Mouse (Mus musculus): ENCODE results near the gene Mmp15. TPM values are rescaled to one million over a fixed set of nuclear protein-coding genes. Genes with fewer than 3 reads are reported as not detected.

The Mmp15 gene
- total RNA-seq, 2 experiments from 2014 or later, result 13.8 to 17.0 TPM

DNA sequence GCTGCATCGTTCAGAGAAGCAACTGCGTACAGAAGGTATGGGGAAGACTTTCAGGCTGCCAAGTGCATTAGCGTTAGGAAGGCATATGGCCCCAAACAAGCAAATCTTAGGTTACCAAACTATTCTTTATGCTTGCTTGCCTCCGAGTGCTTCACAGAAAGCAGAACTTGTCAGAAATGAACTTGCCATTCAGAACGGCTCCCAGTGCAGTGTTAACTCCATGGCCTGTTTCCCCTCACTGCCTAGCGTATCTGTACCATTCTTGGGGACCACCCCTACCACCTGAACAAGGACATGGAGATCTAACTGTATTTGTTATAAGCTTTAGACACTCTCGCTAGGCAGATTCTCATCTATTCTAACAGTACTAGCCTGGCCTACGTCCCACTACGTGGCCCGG, 35.2 kb downstream of the Mmp15 start:
- H3K27ac ChIP-seq, result no peak overlapping the region
- TF ChIP-seq CTCF (IDR thresholded peaks at IDR 0.05), result no peak
- DNase-seq, result no peak

DNA sequence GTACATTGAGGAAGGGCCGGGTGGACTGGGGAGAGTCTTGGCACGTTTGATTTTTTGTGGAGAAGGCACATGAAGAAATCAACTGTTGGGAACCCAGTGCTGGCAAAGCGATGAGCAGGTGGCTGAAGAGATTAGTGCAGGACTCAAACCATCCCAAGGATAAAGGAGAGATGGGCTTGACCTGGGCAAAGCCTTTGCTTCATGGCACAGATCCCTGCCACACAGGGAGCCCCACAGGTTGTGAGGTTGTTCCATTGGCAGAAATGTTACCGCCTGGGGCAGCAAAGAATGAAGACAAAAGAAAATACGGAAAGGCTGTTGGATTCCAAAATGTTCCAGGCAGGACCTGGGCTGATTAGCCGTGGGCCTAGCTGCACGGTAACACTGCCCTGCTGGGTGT, 35.9 kb downstream of the Mmp15 start:
- no peak overlapping the region for H3K4me3 ChIP-seq
- intact Hi-C loops (cut with DNase I), result no loop called here
- TF ChIP-seq CTCF (IDR thresholded peaks at IDR 0.05), result no peak
- H3K27ac ChIP-seq, result no peak overlapping the region
- no peak for DNase-seq

More for the DNA sequence above, 35.2 kb downstream of the Mmp15 start:
- H3K4me3 ChIP-seq, result no peak overlapping the region
- intact Hi-C loops (cut with DNase I), result no loop called here

DNA sequence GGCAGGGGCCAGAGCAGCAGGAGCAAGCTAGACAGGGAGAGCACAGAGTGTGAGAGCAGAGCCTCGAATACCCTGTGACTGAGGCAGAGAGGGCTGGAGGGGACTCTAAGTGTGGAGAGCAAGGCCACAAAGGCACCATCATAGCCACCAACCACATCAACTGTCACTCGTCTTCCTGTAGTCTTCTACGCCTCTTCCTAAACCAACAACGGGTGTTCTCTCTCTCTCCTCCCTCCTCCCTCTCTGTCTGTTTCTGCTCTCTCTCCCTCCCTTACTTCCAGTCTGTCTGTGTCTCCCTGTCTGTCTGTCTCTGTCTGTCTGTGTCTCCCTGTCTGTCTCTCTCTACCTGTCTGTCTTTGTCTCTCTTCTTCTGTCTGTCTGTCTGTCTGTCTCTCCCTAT, 38.2 kb downstream of the Mmp15 start:
- DNase-seq, result no peak
- H3K27ac ChIP-seq, result no peak overlapping the region
- H3K4me3 ChIP-seq, result no peak overlapping the region
- intact Hi-C loops (cut with DNase I), result no loop called here
- no peak for TF ChIP-seq CTCF (IDR thresholded peaks at IDR 0.05)

DNA sequence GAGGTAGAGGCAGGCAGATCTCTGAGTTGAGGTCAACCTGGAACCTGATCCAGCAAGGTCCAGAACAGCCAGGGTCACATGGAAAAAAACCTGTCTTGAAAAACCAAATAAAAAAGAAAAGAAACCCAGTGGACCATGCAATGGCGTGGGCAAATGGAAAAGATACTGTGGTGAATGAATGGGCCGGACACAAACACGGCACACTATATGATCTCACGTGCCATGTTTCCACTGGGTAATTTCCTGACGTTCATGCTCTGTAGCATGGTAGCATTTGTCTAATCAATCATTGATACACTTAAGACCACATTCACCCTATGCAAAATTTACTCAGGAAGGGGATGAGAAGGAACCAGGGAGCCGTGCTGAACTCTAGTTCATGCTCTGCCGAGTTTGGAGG, 39.0 kb downstream of the Mmp15 start:
- H3K27ac ChIP-seq, result no peak overlapping the region
- intact Hi-C loops (cut with DNase I), result no loop called here
- TF ChIP-seq CTCF (IDR thresholded peaks at IDR 0.05), result no peak
- DNase-seq, result no peak
- H3K4me3 ChIP-seq, result no peak overlapping the region

DNA sequence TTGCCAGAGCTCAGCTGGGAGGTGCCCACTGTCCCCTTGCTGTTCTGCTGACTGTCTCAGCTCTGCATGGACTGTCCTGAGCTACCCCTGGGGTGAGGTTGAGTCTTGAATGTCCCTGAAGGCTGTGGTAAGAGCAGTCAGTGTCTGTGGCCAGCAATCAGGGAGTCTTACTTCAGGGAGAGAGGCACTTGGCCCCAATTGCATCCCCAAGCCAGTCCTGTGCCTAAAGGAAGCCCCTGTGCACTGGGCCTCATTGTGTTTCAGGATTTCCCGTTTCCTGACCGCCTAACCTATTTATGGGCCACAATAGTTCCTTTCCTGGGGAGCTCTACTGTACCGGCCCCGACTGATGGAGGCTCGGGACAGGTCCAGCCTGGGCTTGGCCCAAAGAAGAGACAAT, 40.5 kb downstream of the Mmp15 start:
- intact Hi-C loops (cut with DNase I), result no loop called here
- Histone ChIP-seq H3K27ac (peak overlapping the region; percentile 78), H3K4me3 (0 out of 2 replicates have a peak overlapping the region, but pooled peaks have one; percentile 17)
- no peak for TF ChIP-seq CTCF (IDR thresholded peaks at IDR 0.05)
- no peak for DNase-seq

DNA sequence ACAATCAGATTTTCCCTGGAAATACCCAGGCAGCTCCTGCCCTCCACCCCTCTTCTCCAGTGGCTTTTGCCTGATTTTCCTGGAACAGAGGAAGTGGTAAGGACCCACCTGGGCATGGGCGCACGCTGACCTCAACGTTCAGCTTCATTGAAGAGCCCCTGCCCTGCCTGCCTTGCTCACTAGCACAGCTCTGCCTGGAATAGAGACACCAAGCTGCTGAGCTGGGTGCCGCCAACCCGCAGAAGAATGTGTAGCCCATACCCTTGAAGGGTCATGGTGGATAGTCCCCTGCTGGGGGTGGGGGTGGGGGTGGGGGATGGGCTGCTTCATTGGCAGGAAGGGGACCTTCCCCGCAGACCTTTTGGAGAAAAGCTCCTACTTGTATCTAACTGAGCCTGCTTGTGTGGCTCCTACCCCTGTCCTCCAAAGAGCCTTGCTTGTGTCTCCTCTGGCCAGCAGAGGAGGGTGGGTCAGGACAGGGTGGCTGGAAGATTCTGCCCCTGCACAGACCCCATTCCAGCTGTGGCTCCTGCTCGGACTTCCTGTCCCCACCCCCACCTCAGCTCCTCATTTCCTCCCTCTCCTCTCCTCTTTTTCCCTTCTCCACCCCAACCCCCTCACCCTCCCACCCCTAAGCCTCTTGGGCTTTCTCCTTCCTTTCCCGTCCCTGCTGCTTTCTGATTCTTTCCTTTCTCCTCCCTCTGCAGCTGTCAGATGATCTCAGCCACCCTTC, 43.3 kb downstream of the Mmp15 start:
- H3K27ac ChIP-seq, result peak overlapping the region; percentile 53
- no peak overlapping the region for H3K4me3 ChIP-seq
- no peak for TF ChIP-seq CTCF (IDR thresholded peaks at IDR 0.05)
- intact Hi-C loops (cut with DNase I), result no loop called here
- no peak for DNase-seq

DNA sequence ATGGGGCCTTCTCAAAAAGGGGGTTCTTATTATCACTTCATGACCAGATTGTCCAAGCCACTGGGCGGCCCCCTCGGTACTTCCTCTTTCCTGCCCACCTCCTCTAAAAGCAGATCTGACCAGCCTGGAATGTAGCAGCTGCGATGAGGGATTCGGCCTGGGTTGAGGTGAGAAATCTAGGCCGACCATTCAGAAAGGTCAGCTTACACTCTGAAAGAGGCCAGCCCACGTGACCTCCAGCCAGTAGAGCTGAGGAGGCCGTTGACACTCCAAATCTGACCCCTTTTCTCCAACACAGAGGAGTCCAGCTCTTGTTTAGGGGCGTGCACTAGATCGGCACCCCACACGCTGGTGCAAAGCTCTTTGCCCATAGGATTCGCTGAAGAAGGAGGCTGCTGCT, 44.7 kb downstream of the Mmp15 start:
- intact Hi-C loops (cut with DNase I), result no loop called here
- peak overlapping the region; percentile 61 for H3K27ac ChIP-seq

DNA sequence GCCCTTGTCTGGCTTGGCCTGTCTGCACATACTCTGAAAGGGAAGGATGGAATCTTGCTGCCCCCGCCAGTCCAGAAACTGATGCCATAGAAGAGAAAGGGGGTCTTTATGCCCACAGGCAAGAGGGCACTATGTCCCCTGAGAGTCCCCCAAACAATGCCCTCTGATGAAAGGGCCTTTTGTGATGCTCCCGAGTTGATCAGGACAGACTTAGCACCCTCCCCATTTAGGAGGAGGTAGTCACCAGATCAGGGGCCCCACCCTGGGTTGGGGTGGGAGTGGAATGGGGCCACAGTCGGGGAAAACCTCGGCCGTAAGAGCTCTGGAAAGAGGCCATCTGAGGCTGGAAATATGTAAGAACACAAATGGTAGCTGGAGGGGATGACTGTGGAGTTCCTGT, 45.1 kb downstream of the Mmp15 start:
- no peak for DNase-seq
- Histone ChIP-seq H3K27ac (peak overlapping the region; percentile 61), H3K4me3 (no peak overlapping the region)
- intact Hi-C loops (cut with DNase I), result no loop called here
- no peak for TF ChIP-seq CTCF (IDR thresholded peaks at IDR 0.05)

More for the DNA sequence above, 44.7 kb downstream of the Mmp15 start:
- no peak for TF ChIP-seq CTCF (IDR thresholded peaks at IDR 0.05)
- DNase-seq, result peak; percentile 43
- H3K4me3 ChIP-seq, result no peak overlapping the region

DNA sequence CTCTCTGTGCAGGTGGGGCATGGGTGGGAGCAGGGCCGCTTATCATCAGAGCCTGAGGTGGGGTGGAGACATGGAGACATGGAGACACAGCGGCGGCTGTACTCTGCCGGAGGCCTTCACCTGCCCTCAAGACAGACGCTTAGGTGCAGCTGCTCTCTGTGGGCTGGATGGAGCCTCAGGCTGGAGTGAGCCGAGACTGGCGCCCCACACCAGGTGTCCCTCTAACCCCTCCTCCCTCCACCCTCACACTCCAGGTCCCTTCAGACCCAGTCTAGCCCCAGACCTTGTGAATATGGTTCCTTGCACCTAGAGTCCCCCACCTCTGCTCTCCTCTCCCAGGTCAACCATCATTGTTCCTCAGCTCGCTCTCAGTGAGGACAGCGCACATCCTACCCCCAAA, 47.1 kb downstream of the Mmp15 start:
- H3K4me3 ChIP-seq, result no peak overlapping the region
- DNase-seq, result no peak
- intact Hi-C loops (cut with DNase I), result no loop called here
- H3K27ac ChIP-seq, result no peak overlapping the region
- TF ChIP-seq CTCF (IDR thresholded peaks at IDR 0.05), result no peak

DNA sequence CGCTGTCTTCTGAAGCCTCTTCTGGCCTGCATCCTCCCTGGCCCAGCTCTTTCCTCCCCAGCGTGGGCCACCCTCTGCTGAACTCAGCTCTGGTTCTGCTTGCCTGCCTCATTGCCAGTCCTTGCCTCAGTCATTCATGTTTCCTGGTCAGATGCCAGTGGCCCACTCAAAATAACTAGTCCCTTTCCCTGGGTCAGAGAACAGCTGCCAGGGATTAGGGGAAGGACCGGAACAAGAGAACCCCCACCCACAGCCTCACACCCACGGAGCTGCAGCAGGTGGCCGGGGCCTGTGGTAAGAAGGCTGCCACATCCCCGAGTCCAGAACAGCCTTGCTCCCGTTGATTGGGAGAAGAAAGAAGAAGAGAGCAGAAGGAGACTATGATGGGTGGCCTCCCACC, 49.0 kb downstream of the Mmp15 start:
- no peak overlapping the region for H3K4me3 ChIP-seq
- DNase-seq, result no peak
- intact Hi-C loops (cut with DNase I), result no loop called here
- no peak overlapping the region for H3K27ac ChIP-seq
- no peak for TF ChIP-seq CTCF (IDR thresholded peaks at IDR 0.05)

DNA sequence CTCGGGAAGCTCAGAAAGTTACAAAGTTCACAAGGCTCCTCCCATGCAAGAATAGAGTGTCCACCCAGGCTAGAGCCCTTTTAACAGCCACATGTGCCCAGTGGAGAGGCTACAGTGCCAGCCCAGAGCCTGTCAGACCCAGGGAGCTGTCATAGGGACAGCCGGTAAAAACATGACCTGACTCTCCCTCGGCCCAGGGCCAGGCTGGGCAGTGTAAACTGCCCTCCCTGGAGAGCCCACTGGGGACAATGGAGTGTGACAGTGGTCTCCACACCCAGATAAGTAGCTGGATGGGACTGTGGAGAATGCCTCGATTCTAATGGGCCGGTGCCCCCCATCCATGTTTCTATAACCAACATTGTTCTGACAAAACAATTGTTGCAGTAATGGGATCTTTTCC, 57.5 kb downstream of the Mmp15 start:
- intact Hi-C loops (cut with DNase I), result no loop called here
- peak overlapping the region; percentile 9; the same call in 1 of the 2 replicates for H3K27ac ChIP-seq

DNA sequence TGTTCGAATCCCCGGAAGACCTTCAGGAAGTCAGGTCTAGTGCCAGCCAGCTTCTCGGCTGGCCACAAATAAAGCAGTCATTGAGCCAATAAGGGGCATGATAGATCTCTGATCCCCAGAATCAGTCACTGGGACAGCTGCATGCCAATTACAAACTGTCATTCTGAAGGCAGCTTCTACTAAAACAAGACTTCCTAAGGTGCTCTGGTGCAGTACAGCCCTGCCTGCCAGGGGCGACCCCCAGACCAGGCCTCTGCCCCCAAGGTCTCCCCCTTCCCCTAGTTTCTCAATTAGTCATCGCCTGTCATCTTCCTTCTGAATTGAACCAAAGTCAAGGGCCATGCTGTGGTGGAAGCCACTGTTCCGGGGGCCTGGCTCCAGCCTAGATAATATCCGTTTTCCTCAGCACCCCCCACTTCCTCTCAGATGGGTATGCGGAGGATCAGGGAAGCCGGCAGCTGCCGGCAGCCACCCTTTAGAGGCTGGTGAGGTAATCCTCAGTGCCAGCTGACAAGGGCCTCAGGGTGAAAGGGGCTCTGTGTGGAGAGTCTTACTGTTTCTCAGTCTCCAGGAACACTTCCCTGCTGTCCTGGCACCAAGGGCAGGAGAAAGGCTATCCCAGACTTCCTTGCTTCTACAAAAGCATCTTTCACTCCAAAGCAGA, 59.4 kb downstream of the Mmp15 start:
- H3K4me3 ChIP-seq, result no peak overlapping the region
- intact Hi-C loops (cut with DNase I), result no loop called here
- H3K27ac ChIP-seq, result no peak overlapping the region; the same call in 1 of the 2 replicates
- no peak for DNase-seq
- TF ChIP-seq CTCF (IDR thresholded peaks at IDR 0.05), result no peak

More for the DNA sequence above, 57.5 kb downstream of the Mmp15 start:
- no peak overlapping the region for H3K4me3 ChIP-seq
- TF ChIP-seq CTCF (IDR thresholded peaks at IDR 0.05), result no peak
- DNase-seq, result peak; percentile 37

DNA sequence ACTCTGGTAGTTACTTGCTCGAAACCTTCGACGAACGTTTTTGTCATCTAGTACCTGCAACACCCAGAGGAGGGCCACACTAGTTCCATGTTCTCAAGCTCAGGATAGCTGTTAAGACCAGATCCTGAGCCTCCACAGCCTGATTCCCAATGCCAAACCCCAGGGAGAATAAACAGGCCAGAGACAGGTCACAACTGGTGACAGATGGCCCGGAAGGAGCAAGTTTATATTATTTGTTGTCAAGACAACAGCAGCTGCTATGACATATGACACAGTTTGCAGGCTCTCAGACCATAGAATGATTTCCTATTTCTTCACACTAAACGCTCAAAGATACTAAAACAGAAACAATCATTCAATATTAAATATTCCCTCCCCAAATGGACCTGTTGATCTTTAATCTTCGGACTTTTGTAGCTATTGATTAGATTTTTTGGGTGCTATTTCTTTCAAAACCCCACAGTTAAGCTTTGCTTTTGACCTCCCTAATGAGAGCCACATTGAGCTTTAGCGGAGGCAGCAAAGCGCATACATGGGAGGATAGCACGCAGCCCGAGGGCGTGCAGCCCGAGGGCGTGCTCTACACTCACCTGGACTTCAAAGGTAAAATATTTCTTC, 70.2 kb downstream of the Mmp15 start:
- intact Hi-C loops (cut with DNase I), result no loop called here
- no peak for TF ChIP-seq CTCF (IDR thresholded peaks at IDR 0.05)
- DNase-seq, result no peak
- Histone ChIP-seq H3K27ac (no peak overlapping the region), H3K4me3 (no peak overlapping the region)

Other genes starting within 250 kb of the Mmp15 start
- 10 to 100 TPM in 1 of 2 experiments, 1 to 10 TPM in 1; 5.2 to 11.4 TPM for gene Kifc3, start 149.5 kb upstream of the Mmp15 start, total RNA-seq (2021)
- gene Cngb1, start 45.7 kb upstream of the Mmp15 start, total RNA-seq (2021), result under 1 TPM; 0.08 to 0.66 TPM
- gene Tepp, start 41.7 kb upstream of the Mmp15 start, total RNA-seq (2021), result not detected
- 1 to 10 TPM; 3.3 to 4.4 TPM for gene Zfp319, start 20.3 kb upstream of the Mmp15 start, total RNA-seq (2021)
- 1 to 10 TPM; 5.8 to 7.1 TPM for gene Usb1, start 20.0 kb upstream of the Mmp15 start, total RNA-seq (2021)
- gene Cfap20, start 82.6 kb downstream of the Mmp15 start, total RNA-seq (2021), result 1 to 10 TPM; 6.5 TPM
- 10 to 100 TPM; 23.1 to 23.7 TPM for gene Csnk2a2, start 137.8 kb downstream of the Mmp15 start, total RNA-seq (2021)
- gene Ccdc113, start 181.8 kb downstream of the Mmp15 start, total RNA-seq (2021), result not detected
- gene Prss54, start 224.1 kb downstream of the Mmp15 start, total RNA-seq (2021), result not detected